Mouse (Mus musculus) G1E (cell line): ENCODE data around the gene Ankle1. TPM values are rescaled to one million over a fixed set of nuclear protein-coding genes. Genes with fewer than 3 reads are reported as not detected.
A peak's percentile ranks its signal among the peaks of the same experiment; 100 is the strongest.

Experiments
- ATAC-seq: 2 replicates; pipeline ENCODE4 v1.8.0; 2016; ENCODE audit warnings: mild to moderate bottlenecking; ENCODE audit not compliant: insufficient number of reproducible peaks, poor library complexity, low FRiP score, severe bottlenecking; ENCODE audit errors: extremely low read depth
- DNase-seq: peaks from one replicate; pipeline ENCODE4 v3.0.0; 2012; ENCODE audit warnings: low spot score
- H3K27me3 ChIP-seq: 2 replicates; pipeline ENCODE4 v1.6.1; 2012; ENCODE audit warnings: mild to moderate bottlenecking, low read length, inconsistent platforms; ENCODE audit not compliant: insufficient read depth
- H3K36me3 ChIP-seq: replicated peaks from 2 replicates; pipeline ENCODE3; 2012; ENCODE audit warnings: mild to moderate bottlenecking, inconsistent platforms
- H3K4me1 ChIP-seq: 2 replicates; pipeline ENCODE4 v1.6.1; 2012; ENCODE audit warnings: low read depth, low read length, inconsistent platforms, mixed read lengths; ENCODE audit not compliant: insufficient read depth
- H3K4me3 ChIP-seq: 2 replicates; pipeline ENCODE4 v1.5.1; 2012; ENCODE audit warnings: low read depth, mild to moderate bottlenecking, inconsistent platforms, low read length, moderate library complexity, mixed read lengths
- H3K9me3 ChIP-seq: replicated peaks from 2 replicates; pipeline ENCODE4 v1.6.1; 2012; ENCODE audit warnings: inconsistent platforms
- CTCF ChIP-seq: IDR thresholded peaks from 2 replicates; pipeline ENCODE4 v1.5.1; 2012; ENCODE audit warnings: low read depth, low read length, inconsistent platforms, mixed read lengths
- GATA1 ChIP-seq: IDR thresholded peaks from 2 replicates; pipeline ENCODE4 v1.6.1; 2012; ENCODE audit warnings: borderline replicate concordance, low read length, inconsistent platforms, mixed read lengths
- GATA2 ChIP-seq: IDR thresholded peaks from 2 replicates; pipeline ENCODE4 v1.6.1; 2012; ENCODE audit warnings: low read depth, low read length, inconsistent platforms, borderline replicate concordance
- POLR2AphosphoS5 ChIP-seq: IDR thresholded peaks from 2 replicates; pipeline ENCODE4 v1.6.1; 2012; ENCODE audit warnings: low read depth, low read length, inconsistent platforms; ENCODE audit not compliant: insufficient replicate concordance
- TAL1 ChIP-seq: conservative IDR thresholded peaks from 2 replicates; pipeline ENCODE4 v1.6.1; 2012; ENCODE audit warnings: low read depth, low read length, inconsistent platforms, mixed read lengths
- polyA plus RNA-seq: library from polyadenylated mRNA; stranded (reverse); fragments of >175 nt; gene quantifications from 2 replicates; pipeline ENCODE4 v1.2.3, GENCODE M21; 2012
- total RNA-seq, 2 experiments: library from RNA; stranded (forward) in 1 of 2; stranded (reverse) in 1 of 2; fragments of 200-1000 nt in 1 of 2; fragments of >200 nt in 1 of 2; fragmentation: Nextera tagmentation in 1 of 2; gene quantifications; 2 replicates each; pipeline ENCODE4 v1.2.3; 2014 to 2017

Ankle1 gene
- total and polyA plus RNA-seq, 3 experiments, result 9.8 to 16.2 (median 13.7) TPM

DNA sequence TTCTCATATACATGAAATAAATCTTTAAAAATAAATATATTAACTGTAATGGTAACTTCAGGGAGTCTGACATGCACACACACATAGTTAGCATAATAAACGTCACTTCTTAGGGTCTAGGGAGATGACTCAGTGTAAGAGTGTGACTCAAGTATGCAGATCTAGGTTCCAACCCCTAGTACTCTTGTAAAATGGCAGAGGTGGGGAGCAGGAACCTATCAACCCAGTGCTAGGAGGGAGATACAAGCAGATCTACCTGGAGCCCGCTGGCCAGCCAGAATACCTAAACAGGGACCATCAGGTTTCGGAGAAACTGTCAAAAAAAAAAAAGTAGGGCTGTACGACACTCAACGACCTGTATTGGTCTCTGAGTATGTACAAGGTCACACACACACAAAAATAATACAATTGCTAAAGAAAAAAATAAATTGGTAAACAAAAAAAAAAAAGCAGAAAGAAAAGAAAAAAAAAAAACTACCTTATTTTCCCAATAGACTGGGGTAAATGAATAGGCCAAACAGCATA lies 35.0 kb upstream of the Ankle1 start:
- Histone ChIP-seq H3K27me3 (no peaks in the 10 kb centered on the region), H3K9me3 (peaks cover 4% of the 10 kb centered on the region), H3K4me3 (peak overlapping the region; percentile 80), H3K36me3 (peaks cover 61% of the 10 kb centered on the region), H3K4me1 (peaks cover 67% of the 10 kb centered on the region)
- ATAC-seq (no peak), DNase-seq (no peak)
- TF ChIP-seq GATA2, result no peak
- TF ChIP-seq CTCF, result no peak
- no peak for TF ChIP-seq GATA1
- TF ChIP-seq TAL1, result no peak

DNA sequence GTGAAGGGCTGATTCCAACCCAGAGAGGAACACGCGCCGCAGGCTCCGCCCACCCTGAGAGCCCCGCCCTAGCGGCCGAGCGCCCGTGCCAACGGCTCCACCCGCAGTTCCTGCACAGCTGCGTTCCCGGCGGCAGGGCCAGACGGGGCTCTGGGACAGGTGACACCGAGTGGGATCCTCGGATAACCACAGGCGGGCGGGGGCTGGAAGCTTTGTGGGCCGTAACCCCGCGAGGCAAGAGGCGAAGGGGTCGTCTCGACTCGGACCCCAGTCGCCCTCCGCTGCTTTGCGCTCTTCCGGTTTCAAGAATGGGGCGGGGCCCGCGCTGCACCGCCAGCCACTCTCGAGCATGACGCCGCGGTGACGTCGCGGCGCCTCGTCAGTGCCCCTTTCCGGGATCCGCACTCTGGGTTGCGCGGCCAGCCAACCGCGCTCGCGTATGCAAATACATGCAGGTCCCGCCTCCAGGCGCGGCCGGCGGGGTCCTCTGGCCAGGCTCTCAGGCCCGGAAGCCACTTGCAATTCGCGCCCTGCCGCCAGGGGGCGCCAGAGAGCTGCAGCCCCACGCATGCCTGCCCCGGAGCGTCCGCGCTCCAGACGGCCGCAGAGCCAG lies 34.5 kb upstream of the Ankle1 start, which contains the start of gene Ocel1:
TSS of gene Ocel1 (plus strand) at position 63 of the 613 bp plus-strand sequence.
- peak; percentile 99 for DNase-seq
- Histone ChIP-seq H3K4me3 (peak within 1 kb of the TSS; percentile 80), H3K36me3 (peaks cover 67% of the 10 kb centered on the region), H3K27me3 (no peaks in the 10 kb centered on the region), H3K4me1 (peaks cover 62% of the 10 kb centered on the region), H3K9me3 (peaks cover 8% of the 10 kb centered on the region)
- peak; percentile 94 for TF ChIP-seq CTCF
- no peak for TF ChIP-seq GATA2
- peak; percentile 74 for ATAC-seq

DNA sequence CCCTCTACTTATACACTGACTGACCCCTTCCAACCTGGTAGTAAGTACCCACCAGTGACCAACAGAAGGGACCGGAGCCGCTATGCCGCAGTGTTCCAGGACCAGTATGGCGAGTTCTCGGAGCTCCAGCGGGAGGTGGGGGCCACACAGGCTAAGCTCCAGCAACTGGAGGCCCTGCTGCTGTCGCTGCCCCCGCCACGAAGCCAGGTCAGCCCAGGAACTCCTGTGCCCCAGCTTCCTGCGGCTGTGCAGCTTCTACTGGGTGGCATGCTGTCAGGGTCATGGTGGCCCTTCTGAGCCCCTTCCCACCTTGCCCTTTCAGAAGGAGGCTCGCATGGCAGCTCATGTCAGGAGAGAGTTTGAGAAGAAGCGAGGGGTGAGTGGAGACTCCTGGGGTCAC lies 33.4 kb upstream of the Ankle1 start:
- Histone ChIP-seq H3K4me1 (peaks cover 56% of the 10 kb centered on the region), H3K27me3 (no peaks in the 10 kb centered on the region), H3K9me3 (peaks cover 8% of the 10 kb centered on the region), H3K4me3 (peak overlapping the region; percentile 52; the same call in 1 of the 2 replicates), H3K36me3 (peaks cover 77% of the 10 kb centered on the region)
- no peak for ATAC-seq
- DNase-seq, result no peak
- TF ChIP-seq GATA1, result no peak
- TF ChIP-seq CTCF, result no peak
- TF ChIP-seq GATA2, result no peak
- no peak for TF ChIP-seq POLR2AphosphoS5
- no peak for TF ChIP-seq TAL1

DNA sequence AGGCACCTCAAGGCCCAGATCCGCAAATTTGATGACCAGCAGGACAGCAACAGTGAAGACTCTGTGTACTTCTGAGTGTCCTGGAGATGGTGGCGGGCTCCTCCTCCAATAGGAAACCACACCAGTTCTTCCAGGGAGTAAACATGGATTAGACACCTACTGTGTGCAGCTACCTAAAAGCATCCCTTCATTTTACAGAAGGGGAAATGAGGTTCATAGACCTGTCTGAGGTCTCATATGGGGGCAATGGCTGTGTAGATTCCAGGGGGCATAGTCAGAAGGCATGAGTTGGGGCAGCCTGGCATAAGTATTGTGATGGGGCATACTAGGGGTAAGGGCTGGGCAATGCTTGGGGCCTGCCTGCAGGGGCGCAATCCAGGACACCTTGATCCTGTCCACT lies 32.8 kb upstream of the Ankle1 start:
- H3K36me3 ChIP-seq, result peaks cover 77% of the 10 kb centered on the region
- peaks cover 8% of the 10 kb centered on the region for H3K9me3 ChIP-seq
- H3K4me3 ChIP-seq, result no peak overlapping the region
- H3K27me3 ChIP-seq, result no peaks in the 10 kb centered on the region
- TF ChIP-seq CTCF (no peak), POLR2AphosphoS5 (no peak), TAL1 (no peak), GATA1 (no peak), GATA2 (no peak)
- ATAC-seq (no peak), DNase-seq (no peak)
- H3K4me1 ChIP-seq, result peaks cover 50% of the 10 kb centered on the region

DNA sequence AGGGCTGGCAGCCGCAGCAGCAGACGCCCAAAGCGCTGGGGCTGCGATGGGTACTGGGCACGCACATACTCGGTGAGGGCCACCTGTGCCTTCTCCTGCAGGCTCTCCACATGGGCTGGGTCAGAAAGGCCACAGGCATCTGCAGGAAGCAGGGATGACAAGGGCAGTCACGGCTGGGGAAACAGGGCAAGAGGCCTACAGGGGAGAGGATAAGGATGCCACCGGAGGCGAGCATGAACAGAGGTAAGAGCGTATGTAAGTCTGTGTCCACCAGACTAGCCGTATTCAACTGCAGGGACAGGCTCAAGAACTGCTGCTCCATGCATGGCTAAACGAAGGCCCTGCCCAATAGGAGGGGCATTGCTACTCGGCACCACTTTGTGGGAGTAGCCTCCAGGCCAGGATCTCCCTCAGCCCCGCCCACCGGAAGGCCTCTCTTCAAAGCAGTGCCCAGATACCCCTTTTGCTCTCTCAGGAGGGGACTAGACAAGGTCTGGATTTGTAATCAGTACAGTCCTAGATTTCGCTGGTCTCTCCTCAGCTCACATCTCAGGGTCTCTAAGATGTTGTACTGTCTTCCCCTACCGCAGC lies 31.1 kb upstream of the Ankle1 start:
- ATAC-seq (no peak), DNase-seq (no peak)
- H3K27me3 ChIP-seq, result no peaks in the 10 kb centered on the region
- peaks cover 8% of the 10 kb centered on the region for H3K9me3 ChIP-seq
- peaks cover 68% of the 10 kb centered on the region for H3K36me3 ChIP-seq
- no peak overlapping the region for H3K4me3 ChIP-seq
- peaks cover 44% of the 10 kb centered on the region for H3K4me1 ChIP-seq
- TF ChIP-seq POLR2AphosphoS5, result no peak
- TF ChIP-seq TAL1, result no peak
- no peak for TF ChIP-seq CTCF
- no peak for TF ChIP-seq GATA2

DNA sequence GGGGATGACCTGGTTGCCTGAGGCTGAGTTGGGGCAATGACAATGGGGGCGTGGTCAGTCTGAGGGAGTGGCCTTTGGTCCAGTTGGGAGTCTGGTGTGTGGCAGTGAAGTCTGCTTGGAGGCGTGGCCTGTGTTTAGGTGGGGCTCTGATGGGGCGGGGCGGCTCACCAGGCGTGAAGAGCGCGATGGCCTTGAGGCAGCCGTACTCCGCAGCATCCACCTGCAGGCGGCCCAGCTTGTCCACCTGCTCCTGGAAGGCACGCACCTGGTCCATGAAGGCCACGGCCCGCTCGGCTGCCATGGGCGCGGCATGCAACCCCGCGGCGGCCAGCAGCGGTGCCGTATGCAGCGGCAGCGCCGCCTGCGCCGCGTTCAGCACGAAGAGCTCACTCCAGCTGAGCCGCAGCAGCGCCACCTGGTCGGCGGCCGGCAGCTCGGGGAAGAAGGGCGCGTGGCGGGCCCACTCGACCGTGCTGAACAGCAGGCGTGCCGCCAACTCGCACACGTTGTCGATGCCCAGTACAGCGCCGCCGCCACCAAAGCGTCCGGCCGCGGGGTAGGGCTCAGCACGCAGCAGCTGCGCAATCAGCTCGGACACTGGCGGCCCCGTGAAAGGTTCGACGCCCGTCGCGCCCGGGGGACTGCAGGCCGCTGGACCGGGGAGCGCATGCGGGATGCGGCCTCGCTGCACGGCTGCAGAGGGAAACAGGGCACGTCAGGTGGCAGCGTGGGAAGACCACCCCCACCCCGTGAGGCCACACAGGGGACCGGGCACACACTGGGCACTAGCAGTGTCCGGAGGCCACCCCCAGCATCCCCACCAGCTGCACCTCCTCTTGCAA lies 30.0 kb upstream of the Ankle1 start:
- DNase-seq (no peak), ATAC-seq (no peak)
- no peak for TF ChIP-seq GATA1
- TF ChIP-seq POLR2AphosphoS5, result no peak
- no peak for TF ChIP-seq GATA2
- no peak for TF ChIP-seq TAL1
- H3K27me3 ChIP-seq, result peaks cover 8% of the 10 kb centered on the region
- peaks cover 8% of the 10 kb centered on the region for H3K9me3 ChIP-seq
- peak overlapping the region; percentile 36; the same call in 1 of the 2 replicates for H3K4me3 ChIP-seq
- peaks cover 65% of the 10 kb centered on the region for H3K36me3 ChIP-seq
- H3K4me1 ChIP-seq, result peaks cover 51% of the 10 kb centered on the region
